Comparison of ENCODE assay signal across 13 mouse cellular contexts in the genomic region with DNA sequence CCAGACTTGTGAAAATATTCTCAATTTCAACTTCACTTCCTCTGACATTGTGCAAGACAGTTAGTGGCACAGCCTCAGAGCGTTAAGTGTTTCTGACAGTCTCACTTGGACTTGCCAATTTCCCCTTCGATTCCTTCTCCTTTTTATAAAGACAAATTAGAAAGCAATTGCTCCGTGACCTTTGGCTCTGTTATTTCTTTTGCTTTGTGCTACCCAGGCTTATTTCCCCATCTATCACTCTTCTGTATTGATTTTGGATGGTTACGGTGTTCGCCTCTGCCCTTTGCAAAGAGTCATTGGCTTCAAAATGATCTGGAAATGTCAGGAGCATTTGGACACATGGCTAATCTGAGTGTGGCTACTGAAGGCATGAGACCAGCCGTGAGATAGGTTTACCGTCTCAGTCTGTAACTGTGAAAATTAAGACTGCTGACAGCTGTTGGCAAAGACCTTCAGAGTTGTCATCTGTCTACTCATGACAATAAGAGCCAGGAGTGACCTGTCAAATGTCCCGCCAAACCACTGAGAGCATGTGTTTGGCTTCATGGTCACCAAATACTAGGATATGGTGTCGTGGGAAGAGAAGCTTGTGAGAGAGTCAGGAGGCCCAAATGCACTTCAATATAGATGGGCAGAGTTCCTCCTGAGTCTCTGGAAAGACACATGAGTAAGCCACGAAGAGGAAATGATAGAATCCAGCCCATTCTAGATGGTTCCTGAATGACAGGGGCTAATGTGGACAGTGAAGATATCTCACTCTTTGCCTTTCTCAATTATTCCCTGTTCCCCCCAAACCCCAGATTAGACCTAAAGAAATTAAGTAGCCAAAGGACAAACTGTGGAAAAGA.
DNase-seq lines count a peak whose midpoint lies in the region; ATAC-seq and TF ChIP-seq lines count a peak whose summit lies in the region.
"Had no signal": no experiment of that assay in that cellular context is flagged by ENCODE, and none has a peak within 500 bp of the region (broad histone marks: within the 10 kb centered on the region; RNA-seq: fewer than 3 reads in every experiment).

No protein-coding gene starts in this region.

- H3K9me3 ChIP-seq in heart, embryonic 11.5 days (replicated peaks; ENCODE audit: control insufficient read depth, low read length): no peaks in the 10 kb centered on the region
- no peaks in the 10 kb centered on the region for H3K9me3 ChIP-seq in midbrain, postnatal 0 days (ENCODE audit: low read length)
- H3K9me3 ChIP-seq in midbrain, embryonic 13.5 days: peaks cover 3% of the 10 kb centered on the region; the same call in 1 of the 2 replicates
- H3K9me3 ChIP-seq: limb, embryonic 12.5 days had no signal

- H3K9ac ChIP-seq in heart, embryonic 11.5 days (ENCODE audit: low read depth, low read length): no peak overlapping the region
- no peak overlapping the region for H3K9ac ChIP-seq in midbrain, postnatal 0 days (replicated peaks; ENCODE audit: low read length, poor library complexity, severe bottlenecking)
- H3K9ac ChIP-seq in midbrain, embryonic 13.5 days (replicated peaks): no peak overlapping the region
- H3K9ac ChIP-seq: forebrain, embryonic 13.5 days; limb, embryonic 12.5 days had no signal

- H3K27ac ChIP-seq in heart, embryonic 11.5 days (ENCODE audit: low read depth, low read length): no peak overlapping the region
- no peak overlapping the region for H3K27ac ChIP-seq in midbrain, postnatal 0 days (ENCODE audit: low read depth, low read length)
- H3K27ac ChIP-seq in midbrain, embryonic 13.5 days: no peak overlapping the region
- H3K27ac ChIP-seq: forebrain, embryonic 13.5 days; limb, embryonic 12.5 days had no signal

- no peak overlapping the region for H3K4me3 ChIP-seq in heart, embryonic 11.5 days (ENCODE audit: low read depth, low read length)
- no peak overlapping the region for H3K4me3 ChIP-seq in midbrain, postnatal 0 days (ENCODE audit: low read depth, low read length)
- H3K4me3 ChIP-seq in midbrain, embryonic 13.5 days (replicated peaks): no peak overlapping the region
- H3K4me3 ChIP-seq: forebrain, embryonic 13.5 days; limb, embryonic 12.5 days had no signal

- no peak overlapping the region for H3K4me2 ChIP-seq in heart, embryonic 11.5 days
- H3K4me2 ChIP-seq in midbrain, postnatal 0 days (ENCODE audit: low read depth, low read length, poor library complexity, severe bottlenecking): no peak overlapping the region
- no peak overlapping the region for H3K4me2 ChIP-seq in midbrain, embryonic 13.5 days (replicated peaks)
- H3K4me2 ChIP-seq: forebrain, embryonic 13.5 days; limb, embryonic 12.5 days had no signal

- H3K4me1 ChIP-seq in heart, embryonic 11.5 days (ENCODE audit: control insufficient read depth, insufficient read depth, low read length): 0 out of 2 replicates have a peak, but pooled peaks cover 7% of the 10 kb centered on the region
- H3K4me1 ChIP-seq in midbrain, postnatal 0 days (ENCODE audit: insufficient read depth, low read length): no peaks in the 10 kb centered on the region
- no peaks in the 10 kb centered on the region for H3K4me1 ChIP-seq in midbrain, embryonic 13.5 days (replicated peaks)
- H3K4me1 ChIP-seq: forebrain, embryonic 13.5 days; limb, embryonic 12.5 days had no signal

- WGBS in heart, embryonic 11.5 days (ENCODE audit: insufficient replicate concordance): 69% methylated on average over 10 of the region's 10 CpGs
- WGBS in midbrain, postnatal 0 days: 83% methylated on average over 10 of the region's 10 CpGs
- WGBS in midbrain, embryonic 13.5 days: 88% methylated on average over 10 of the region's 10 CpGs

- no peaks in the 10 kb centered on the region for H3K36me3 ChIP-seq in heart, embryonic 11.5 days (ENCODE audit: control insufficient read depth, insufficient read depth, low read length)
- no peaks in the 10 kb centered on the region for H3K36me3 ChIP-seq in midbrain, postnatal 0 days (ENCODE audit: insufficient read depth, low read length)
- H3K36me3 ChIP-seq in midbrain, embryonic 13.5 days: no peaks in the 10 kb centered on the region
- H3K36me3 ChIP-seq: limb, embryonic 12.5 days had no signal

- DNase-seq in heart, adult 11 months: peak; percentile 96
- DNase-seq in midbrain, postnatal 0 days (ENCODE audit: low spot score): peak; percentile 14
- DNase-seq in heart, postnatal 4 days: peak; percentile 37
- no peak for DNase-seq in thymus, postnatal 25 days
- DNase-seq in urinary bladder, postnatal 14 days (ENCODE audit: low spot score): no peak
- DNase-seq in kidney, adult 11 months: no peak
- DNase-seq: spleen, adult 18-20 months; thymus, postnatal 14 days had no signal

- H3K27me3 ChIP-seq in heart, embryonic 11.5 days (ENCODE audit: control insufficient read depth, insufficient read depth, low read length): no peaks in the 10 kb centered on the region
- H3K27me3 ChIP-seq in midbrain, postnatal 0 days (ENCODE audit: insufficient read depth, low read length): no peaks in the 10 kb centered on the region
- H3K27me3 ChIP-seq in midbrain, embryonic 13.5 days: no peaks in the 10 kb centered on the region
- H3K27me3 ChIP-seq: forebrain, embryonic 13.5 days; limb, embryonic 12.5 days had no signal

- no peak for ATAC-seq in heart, embryonic 11.5 days (replicated peaks; ENCODE audit: insufficient number of reproducible peaks, low FRiP score, low TSS enrichment)
- ATAC-seq in midbrain, postnatal 0 days (ENCODE audit: low FRiP score): no peak
- ATAC-seq in midbrain, embryonic 13.5 days: no peak
- ATAC-seq: forebrain, embryonic 13.5 days; intestine, embryonic 16.5 days had no signal

- TF ChIP-seq CTCF in midbrain, postnatal 0 days (IDR thresholded peaks at IDR 0.05): no peak

Comparison
In these comparisons a context has a peak if more than half of its experiments do, and no peak if none do; other contexts are left out.
1. DNase-seq: peak in heart, adult 11 months (single experiment), midbrain, postnatal 0 days (single experiment) and heart, postnatal 4 days (single experiment); none in thymus, postnatal 25 days (single experiment), urinary bladder, postnatal 14 days (single experiment) and kidney, adult 11 months (single experiment).